Mouse (Mus musculus): ENCODE data around the gene Apoc4.

Gene Apoc4

GRCm38 (mm10) chr7:19628192-19628535 lies 53.1 kb downstream of the Apoc4 start:
- DNase-seq, result no peak
